Mouse (Mus musculus) cerebellum, adult (tissue): Measurements from ENCODE around the gene Gm6760.

ENCODE experiments used
- ATAC-seq: cut with Nextera tagmentation; 2 replicates; pipeline ENCODE4 v1.9.2; 2017; ENCODE audit warnings: mild to moderate bottlenecking, moderate library complexity, mixed read lengths; ENCODE audit not compliant: insufficient number of reproducible peaks, low FRiP score, low TSS enrichment

Gene Gm6760

GRCm38 (mm10) chrX:64152098-64152497, at the start of gene Gm6760:
Gene Gm6760, minus strand, starts transcription at chrX:64152198.
- no peak for ATAC-seq

GRCm38 (mm10) chrX:64181246-64181645, 29.2 kb upstream of the Gm6760 start:
- no peak for ATAC-seq

- ATAC-seq, result no peak
Observed at GRCm38 (mm10) chrX:64173248-64173647, 21.2 kb upstream of the Gm6760 start, which contains the start of gene 3830417A13Rik. Gene 3830417A13Rik, plus strand, starts transcription at chrX:64173548.
